Mouse (Mus musculus) stomach, embryonic 15.5 days (tissue): Measurements from ENCODE around the gene Olfr160. TPM values are rescaled to one million over a fixed set of nuclear protein-coding genes. Genes with fewer than 3 reads are reported as not detected.

Source experiments
- ATAC-seq: fragments of 200-750 bp; cut with Nextera tagmentation; 2 replicates; pipeline ENCODE4 v1.8.0; 2017; ENCODE audit warnings: low read depth, moderate number of reproducible peaks, moderate TSS enrichment; ENCODE audit not compliant: insufficient read depth, low FRiP score
- H3K27ac ChIP-seq: fragments of 300-500 bp; sonication (generic); 2 replicates; pipeline ENCODE4 v1.5.1; 2015; ENCODE audit warnings: mild to moderate bottlenecking, inconsistent platforms
- H3K27me3 ChIP-seq: fragments of 300-500 bp; sonication (generic); replicated peaks from 2 replicates; pipeline ENCODE4 v1.6.1; 2015; ENCODE audit warnings: inconsistent platforms
- H3K36me3 ChIP-seq: fragments of 300-500 bp; sonication (generic); 2 replicates; pipeline ENCODE4 v1.6.1; 2015; ENCODE audit warnings: inconsistent platforms
- H3K4me1 ChIP-seq: fragments of 300-500 bp; sonication (generic); 2 replicates; pipeline ENCODE4 v1.6.1; 2015; ENCODE audit warnings: inconsistent platforms
- H3K4me2 ChIP-seq: fragments of 300-500 bp; sonication (generic); 2 replicates; pipeline ENCODE4 v1.6.1; 2015; ENCODE audit warnings: mild to moderate bottlenecking, inconsistent platforms
- H3K4me3 ChIP-seq: fragments of 300-500 bp; sonication (generic); replicated peaks from 2 replicates; pipeline ENCODE4 v1.5.1; 2015; ENCODE audit warnings: inconsistent platforms
- H3K9ac ChIP-seq: fragments of 300-500 bp; sonication (generic); 2 replicates; pipeline ENCODE4 v1.6.1; 2015; ENCODE audit warnings: inconsistent platforms
- H3K9me3 ChIP-seq: fragments of 300-500 bp; sonication (generic); 2 replicates; pipeline ENCODE4 v1.6.1; 2016; ENCODE audit warnings: inconsistent platforms
- WGBS: fragments of 180-500 bp; shearing (Covaris S2); methylation state at CpG from one replicate; pipeline ENCODE4 v1.1.7; 2015; 5-methylcytosine and 5-hydroxymethylcytosine counted together
- polyA plus RNA-seq: library from polyadenylated mRNA; unstranded; fragments of >200 nt; fragmentation: Nextera tagmentation; extraction: Ambion mirVana; gene quantifications from 2 replicates; pipeline ENCODE4 v1.2.1, GENCODE M21; 2015

The Olfr160 gene
- polyA plus RNA-seq, 1 experiment from 2014 or later, result not detected

DNA sequence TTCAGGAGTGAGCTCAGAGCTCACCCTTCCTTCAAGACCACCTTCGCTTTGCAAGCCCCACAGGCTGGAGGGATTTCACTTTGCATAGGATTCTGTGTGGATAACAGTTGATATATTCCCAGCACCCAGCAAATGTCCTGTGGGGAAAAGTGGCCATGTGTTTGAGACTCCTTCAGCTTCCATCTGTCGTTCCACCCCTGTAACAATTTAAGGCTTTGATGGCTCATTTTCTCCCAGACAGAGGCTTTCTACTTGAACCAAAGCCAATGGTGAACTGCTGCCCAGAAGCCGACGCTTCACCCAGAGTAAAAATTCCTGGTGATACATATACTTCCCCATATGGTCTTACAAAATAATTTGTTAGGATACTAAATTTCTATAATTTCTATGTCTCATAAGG is 40.8 kb downstream of the Olfr160 start:
- Histone ChIP-seq H3K4me3 (no peak overlapping the region), H3K36me3 (no peaks in the 10 kb centered on the region), H3K4me1 (no peaks in the 10 kb centered on the region), H3K4me2 (no peak overlapping the region), H3K27me3 (no peaks in the 10 kb centered on the region), H3K9me3 (no peaks in the 10 kb centered on the region), H3K27ac (no peak overlapping the region), H3K9ac (no peak overlapping the region)
- ATAC-seq, result no peak
- 67% methylated on average over 4 of the region's 4 CpGs for WGBS

DNA sequence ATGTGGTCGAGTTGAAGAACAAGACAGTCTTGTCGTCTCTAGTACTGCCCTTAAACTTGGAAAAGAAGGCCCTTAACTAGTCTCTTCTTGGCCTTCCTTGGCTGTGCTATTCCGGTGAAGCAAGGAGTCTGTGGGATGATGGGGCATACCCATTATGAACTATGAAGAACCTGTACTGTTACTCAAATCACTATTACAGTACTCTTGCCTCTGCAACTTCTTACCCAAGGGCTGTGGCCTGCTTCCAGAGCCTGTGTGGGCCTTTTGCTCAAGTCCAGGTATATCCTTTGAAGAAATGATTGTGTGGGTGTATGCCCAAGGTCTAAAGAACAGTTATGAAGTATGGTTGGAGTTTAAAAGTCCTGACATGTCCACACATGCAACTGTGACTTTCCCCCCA is 45.8 kb downstream of the Olfr160 start:
- Histone ChIP-seq H3K27me3 (no peaks in the 10 kb centered on the region), H3K4me1 (no peaks in the 10 kb centered on the region), H3K4me2 (no peak overlapping the region), H3K27ac (no peak overlapping the region), H3K36me3 (no peaks in the 10 kb centered on the region), H3K4me3 (no peak overlapping the region), H3K9ac (no peak overlapping the region), H3K9me3 (no peaks in the 10 kb centered on the region)
- 77% methylated on average over 3 of the region's 3 CpGs for WGBS
- ATAC-seq, result no peak

DNA sequence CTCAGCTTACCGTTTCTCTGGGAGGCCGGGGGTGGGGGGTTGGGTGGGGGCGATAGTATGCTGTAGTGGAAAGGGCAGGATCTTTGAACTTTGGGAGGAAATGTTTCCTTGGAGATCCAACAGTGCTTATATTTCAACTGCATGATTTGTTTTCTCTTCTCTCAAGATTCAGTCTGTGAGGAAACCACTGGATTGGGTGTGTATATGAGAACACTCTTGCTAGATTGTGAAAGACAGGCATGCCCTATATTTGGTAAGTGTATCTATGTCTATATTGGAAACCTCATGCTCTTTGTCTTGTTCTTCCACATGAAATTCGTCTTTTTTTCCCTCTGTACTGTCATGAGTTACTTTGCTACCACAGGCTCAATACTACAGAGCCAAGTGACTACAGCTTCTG is 46.4 kb downstream of the Olfr160 start:
- H3K4me2 ChIP-seq, result no peak overlapping the region
- H3K9me3 ChIP-seq, result no peaks in the 10 kb centered on the region
- no peak overlapping the region for H3K4me3 ChIP-seq
- H3K9ac ChIP-seq, result no peak overlapping the region
- no peaks in the 10 kb centered on the region for H3K4me1 ChIP-seq
- 48% methylated on average over 4 of the region's 4 CpGs for WGBS
- H3K36me3 ChIP-seq, result no peaks in the 10 kb centered on the region
- no peak for ATAC-seq
- no peaks in the 10 kb centered on the region for H3K27me3 ChIP-seq
- no peak overlapping the region for H3K27ac ChIP-seq

DNA sequence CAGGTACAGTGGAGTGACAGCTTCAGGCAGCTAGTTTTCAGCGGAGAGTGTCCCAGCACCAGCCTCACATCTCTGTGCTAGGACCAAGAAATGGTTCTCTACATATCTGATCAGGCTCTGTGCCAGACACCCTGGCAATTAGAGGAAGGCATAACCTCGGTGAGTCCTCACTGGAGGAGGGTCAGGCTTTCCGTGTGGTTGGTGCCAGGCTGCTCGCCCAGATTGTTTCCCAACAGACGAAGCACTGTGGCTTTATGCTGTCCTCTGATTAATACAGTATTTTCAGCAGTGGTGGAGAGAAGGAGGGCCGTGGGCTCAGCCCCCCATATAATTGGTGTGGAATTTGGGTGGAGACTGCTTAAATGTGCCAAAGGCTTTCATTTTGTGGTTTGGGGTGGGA is 46.9 kb downstream of the Olfr160 start, which contains the start of gene Panx3:
Panx3 (minus strand) TSS at position 121 of the 400 bp plus-strand sequence.
- no peak for ATAC-seq
- H3K9me3 ChIP-seq, result no peaks in the 10 kb centered on the region
- no peaks in the 10 kb centered on the region for H3K27me3 ChIP-seq
- no peaks in the 10 kb centered on the region for H3K36me3 ChIP-seq
- no peaks in the 10 kb centered on the region for H3K4me1 ChIP-seq
- H3K27ac ChIP-seq, result no peak within 1 kb of the TSS
- H3K9ac ChIP-seq, result no peak within 1 kb of the TSS
- whole genome bisulfite sequencing, result 61% methylated on average over 6 of the region's 6 CpGs
- H3K4me2 ChIP-seq, result no peak within 1 kb of the TSS
- H3K4me3 ChIP-seq, result no peak within 1 kb of the TSS

DNA sequence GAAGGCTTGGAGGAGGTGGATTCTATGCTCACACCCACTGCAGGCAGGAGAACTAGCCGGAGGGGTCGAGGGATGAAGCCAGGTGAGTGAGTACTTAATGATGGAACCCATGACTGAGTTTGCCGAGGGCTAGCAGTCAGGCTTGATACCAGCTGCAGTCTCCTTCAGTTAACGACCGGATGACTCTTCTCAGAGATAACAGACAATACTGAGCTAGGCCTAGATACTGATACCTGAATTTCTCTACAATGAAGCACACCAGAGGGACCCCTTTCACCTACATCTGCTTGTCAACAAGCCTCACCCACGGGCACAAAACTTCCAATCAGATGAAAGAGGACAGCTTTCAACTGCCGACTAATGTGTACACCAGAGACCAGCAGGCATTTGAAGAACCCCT is 50.0 kb downstream of the Olfr160 start:
- Histone ChIP-seq H3K27ac (no peak overlapping the region), H3K9ac (no peak overlapping the region), H3K4me3 (no peak overlapping the region), H3K4me2 (no peak overlapping the region), H3K27me3 (no peaks in the 10 kb centered on the region), H3K36me3 (no peaks in the 10 kb centered on the region), H3K9me3 (no peaks in the 10 kb centered on the region), H3K4me1 (no peaks in the 10 kb centered on the region)
- ATAC-seq, result no peak
- WGBS, result 76% methylated on average over 7 of the region's 7 CpGs

DNA sequence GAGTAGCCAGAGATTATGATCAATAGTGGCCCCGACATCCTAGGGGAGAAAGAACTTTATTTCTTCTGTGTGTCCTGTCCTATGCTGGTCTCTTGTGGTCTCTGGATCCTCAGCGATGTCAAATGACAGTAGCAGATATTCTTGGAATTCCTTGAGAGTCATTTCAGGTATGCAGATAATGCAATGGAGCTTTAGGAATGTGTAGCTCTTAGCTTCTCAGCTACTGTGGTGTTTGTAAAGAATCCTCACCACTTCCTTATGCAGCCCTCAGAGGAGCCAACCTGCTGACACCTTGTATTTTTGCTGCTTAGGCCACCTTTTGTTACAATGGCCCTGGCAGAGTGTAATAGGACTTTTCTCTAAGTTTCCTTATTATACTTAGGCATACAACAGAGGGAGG is 51.4 kb downstream of the Olfr160 start:
- H3K27me3 ChIP-seq, result no peaks in the 10 kb centered on the region
- no peaks in the 10 kb centered on the region for H3K4me1 ChIP-seq
- H3K4me3 ChIP-seq, result no peak overlapping the region
- 62% methylated on average over 2 of the region's 2 CpGs for WGBS
- H3K4me2 ChIP-seq, result no peak overlapping the region
- H3K9me3 ChIP-seq, result no peaks in the 10 kb centered on the region
- H3K27ac ChIP-seq, result no peak overlapping the region
- H3K9ac ChIP-seq, result no peak overlapping the region
- ATAC-seq, result no peak
- no peaks in the 10 kb centered on the region for H3K36me3 ChIP-seq

DNA sequence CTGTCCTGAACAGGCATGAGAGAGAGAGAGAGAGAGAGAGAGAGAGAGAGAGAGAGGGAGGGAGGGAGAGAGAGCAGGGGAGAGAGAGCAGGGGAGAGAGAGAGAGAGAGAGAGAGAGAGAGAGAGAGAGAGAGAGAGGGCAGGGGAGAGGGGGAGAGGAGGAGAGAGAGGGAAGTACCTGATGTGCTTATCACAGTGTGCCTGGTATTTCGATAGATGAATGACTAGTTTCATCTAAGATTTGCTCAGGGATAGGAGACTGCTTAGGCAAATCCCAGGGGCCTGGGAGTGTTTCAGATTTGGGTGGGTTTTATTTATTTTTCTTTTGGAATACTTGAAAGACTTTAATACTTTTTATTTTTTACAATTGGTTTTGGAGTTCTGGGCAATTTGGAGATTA is 52.8 kb downstream of the Olfr160 start:
- 52% methylated on average over 1 of the region's 1 CpGs for WGBS
- Histone ChIP-seq H3K4me3 (no peak overlapping the region), H3K9ac (no peak overlapping the region)

DNA sequence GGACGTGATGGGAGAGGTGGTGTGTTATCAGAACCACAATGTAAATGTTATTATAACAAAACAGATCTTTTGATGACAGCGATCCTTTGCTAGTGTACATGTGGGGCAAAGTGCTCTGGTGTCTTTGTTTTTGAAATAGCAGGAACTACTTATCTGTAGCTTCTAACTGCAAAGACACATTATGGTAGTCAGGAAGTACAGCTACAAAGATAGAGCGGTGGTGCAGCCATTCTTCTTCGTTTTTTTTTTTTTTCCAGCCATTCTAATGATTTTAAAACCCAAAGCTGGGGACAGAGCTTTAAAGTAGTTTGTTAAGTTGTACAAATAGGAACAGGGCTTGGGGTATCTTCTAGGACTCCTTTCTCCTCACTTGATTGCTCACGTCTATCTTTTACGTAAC is 56.6 kb downstream of the Olfr160 start:
- Histone ChIP-seq H3K9ac (no peak overlapping the region), H3K36me3 (0 out of 2 replicates have a peak, but pooled peaks cover under 1% of the 10 kb centered on the region), H3K9me3 (no peaks in the 10 kb centered on the region), H3K27ac (no peak overlapping the region), H3K4me3 (no peak overlapping the region), H3K27me3 (no peaks in the 10 kb centered on the region), H3K4me1 (peaks cover 4% of the 10 kb centered on the region; the same call in 1 of the 2 replicates), H3K4me2 (no peak overlapping the region)
- no peak for ATAC-seq
- WGBS, result 78% methylated on average over 6 of the region's 6 CpGs

More for the DNA sequence above, 52.8 kb downstream of the Olfr160 start:
- no peaks in the 10 kb centered on the region for H3K27me3 ChIP-seq
- H3K4me2 ChIP-seq, result no peak overlapping the region
- H3K36me3 ChIP-seq, result no peaks in the 10 kb centered on the region
- H3K4me1 ChIP-seq, result no peaks in the 10 kb centered on the region
- H3K27ac ChIP-seq, result no peak overlapping the region
- no peaks in the 10 kb centered on the region for H3K9me3 ChIP-seq
- no peak for ATAC-seq

Other genes starting within 250 kb of the Olfr160 start
- 24.8 and 25.0 TPM in 2 replicates for gene Msantd2, start 226.9 kb downstream of the Olfr160 start, polyA plus RNA-seq
- 55.3 and 56.1 TPM in 2 replicates for gene Esam, start 188.2 kb downstream of the Olfr160 start, polyA plus RNA-seq
- 47.6 and 57.6 TPM in 2 replicates for gene Vsig2, start 177.0 kb downstream of the Olfr160 start, polyA plus RNA-seq
- 6.6 and 6.9 TPM in 2 replicates for gene Nrgn, start 163.3 kb downstream of the Olfr160 start, polyA plus RNA-seq
- gene Siae, start 160.6 kb downstream of the Olfr160 start, polyA plus RNA-seq, result 11.1 and 12.5 TPM in 2 replicates
- gene Spa17, start 102.5 kb downstream of the Olfr160 start, polyA plus RNA-seq, result 4.1 and 6.0 TPM in 2 replicates
- 139 and 152 TPM in 2 replicates for gene Tbrg1, start 58.9 kb downstream of the Olfr160 start, polyA plus RNA-seq
- not detected in 2 replicates for gene Panx3, start 47.0 kb downstream of the Olfr160 start, polyA plus RNA-seq
- not detected in 2 replicates for gene Olfr874, start 28.9 kb upstream of the Olfr160 start, polyA plus RNA-seq
- not detected in 2 replicates for gene Olfr875, start 55.6 kb upstream of the Olfr160 start, polyA plus RNA-seq
- gene Olfr876, start 86.8 kb upstream of the Olfr160 start, polyA plus RNA-seq, result not detected in 2 replicates
- gene Olfr877, start 138.0 kb upstream of the Olfr160 start, polyA plus RNA-seq, result not detected in 2 replicates
- not detected in 2 replicates for gene Olfr145, start 180.5 kb upstream of the Olfr160 start, polyA plus RNA-seq
- not detected in 2 replicates for gene Olfr878, start 201.6 kb upstream of the Olfr160 start, polyA plus RNA-seq